Mouse (Mus musculus) cerebellum, adult 2 months (tissue): ENCODE measurements around the gene Lingo3. TPM values are rescaled to one million over a fixed set of nuclear protein-coding genes. Genes with fewer than 3 reads are reported as not detected.
A peak's percentile ranks its signal among the peaks of the same experiment; 100 is the strongest.
"Not testable (repeated sequence)": the region's sequence is repeated elsewhere in the genome, so short reads cannot be mapped to it uniquely, and the experiment has no call there.

Source experiments
- DNase-seq, 2 experiments: peaks; one replicate each; pipeline ENCODE4 v3.0.0; 2021
- H3K27ac ChIP-seq: fragments of 200-500 bp; 2 replicates; pipeline ENCODE4 v1.5.1; 2012; ENCODE audit warnings: low read length, control low read depth, inconsistent platforms; ENCODE audit not compliant: insufficient read depth
- H3K27me3 ChIP-seq: fragments of 200-500 bp; 2 replicates; pipeline ENCODE4 v1.6.1; 2012; ENCODE audit warnings: inconsistent platforms, mild to moderate bottlenecking, low read length, moderate library complexity; ENCODE audit not compliant: control insufficient read depth, insufficient read depth
- H3K4me1 ChIP-seq: fragments of 200-500 bp; 2 replicates; pipeline ENCODE4 v1.6.1; 2011; ENCODE audit warnings: low read length; ENCODE audit not compliant: control insufficient read depth, insufficient read depth
- H3K4me3 ChIP-seq: fragments of 200-500 bp; replicated peaks from 2 replicates; pipeline ENCODE3; 2011; ENCODE audit warnings: mild to moderate bottlenecking, low read depth, low read length, control low read depth; ENCODE audit not compliant: insufficient read depth
- CTCF ChIP-seq: fragments of 200-500 bp; IDR thresholded peaks from 2 replicates; pipeline ENCODE4 v1.5.1; 2011; ENCODE audit warnings: low read depth, mild to moderate bottlenecking, control low read depth, low read length, moderate library complexity, borderline replicate concordance; ENCODE audit not compliant: insufficient read depth
- POLR2A ChIP-seq: fragments of 200-500 bp; IDR thresholded peaks from 2 replicates; pipeline ENCODE4 v1.6.1; 2011; ENCODE audit warnings: low read length, control low read depth, borderline replicate concordance; ENCODE audit not compliant: insufficient read depth
- WGBS: fragments of 180-500 bp; shearing (Covaris S2); methylation state at CpG from one replicate; pipeline ENCODE4 v1.1.7; 2018; 5-methylcytosine and 5-hydroxymethylcytosine counted together
- polyA plus RNA-seq: library from polyadenylated mRNA; depleted of rRNA; stranded (reverse); fragments of >200 nt; gene quantifications from 2 replicates; pipeline ENCODE4 v1.2.3, GENCODE M21; 2012

The Lingo3 gene
- polyA plus RNA-seq, 1 experiment, result 54.4 TPM

- TF ChIP-seq POLR2A, result no peak
- no peak for TF ChIP-seq CTCF
- H3K27ac ChIP-seq, result no peak overlapping the region
- no peaks in the 10 kb centered on the region; the same call in 1 of the 2 replicates for H3K4me1 ChIP-seq
- WGBS, result 74% methylated on average over 8 of the region's 8 CpGs
- no peak for DNase-seq
- H3K27me3 ChIP-seq, result no peaks in the 10 kb centered on the region
- no peak overlapping the region for H3K4me3 ChIP-seq
Measured at GRCm38 (mm10) chr10:80823847-80824643, 19.8 kb downstream of the Lingo3 start.

GRCm38 (mm10) chr10:80823316-80823715 lies 20.5 kb downstream of the Lingo3 start:
- WGBS, result 98% methylated on average over 1 of the region's 1 CpGs
- TF ChIP-seq POLR2A (no peak), CTCF (no peak)
- H3K27ac ChIP-seq, result no peak overlapping the region
- DNase-seq, result no peak
- H3K27me3 ChIP-seq, result no peaks in the 10 kb centered on the region
- no peak overlapping the region for H3K4me3 ChIP-seq
- no peaks in the 10 kb centered on the region for H3K4me1 ChIP-seq

- no peaks in the 10 kb centered on the region for H3K27me3 ChIP-seq
- WGBS, result 87% methylated on average over 5 of the region's 5 CpGs
- no peak overlapping the region for H3K4me3 ChIP-seq
- no peaks in the 10 kb centered on the region for H3K4me1 ChIP-seq
- no peak for TF ChIP-seq POLR2A
- TF ChIP-seq CTCF, result no peak
- DNase-seq, result no peak
- no peak overlapping the region for H3K27ac ChIP-seq
Measured at GRCm38 (mm10) chr10:80822528-80822927, 21.3 kb downstream of the Lingo3 start.

DNA sequence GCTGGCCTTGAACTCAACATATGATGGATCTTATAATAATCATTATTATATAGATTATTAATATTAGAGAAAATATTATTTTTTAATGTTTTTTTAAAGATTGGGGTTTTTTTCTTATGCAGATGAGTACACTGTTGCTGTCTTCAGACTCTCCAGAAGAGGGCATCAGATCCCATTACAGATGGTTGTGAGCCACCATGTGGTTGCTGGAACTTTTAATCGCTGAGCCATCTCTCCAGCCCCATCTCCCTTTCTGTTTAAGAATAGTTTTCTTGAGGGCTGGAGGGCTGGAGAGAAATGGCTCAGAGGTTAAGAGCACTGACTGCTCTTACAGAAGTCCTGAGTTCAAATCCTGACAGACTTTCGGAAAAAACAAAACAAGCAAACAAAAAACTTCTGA lies 21.8 kb downstream of the Lingo3 start:
- no peak overlapping the region for H3K4me3 ChIP-seq
- H3K4me1 ChIP-seq, result no peaks in the 10 kb centered on the region
- no peak overlapping the region for H3K27ac ChIP-seq
- peak in 1 of 2 experiments; percentile 55 for DNase-seq
- 40% methylated on average over 2 of the region's 2 CpGs for WGBS
- TF ChIP-seq POLR2A (no peak), CTCF (peak; percentile 53; the same call in 1 of the 2 replicates)
- no peaks in the 10 kb centered on the region for H3K27me3 ChIP-seq

- Histone ChIP-seq H3K27me3 (no peaks in the 10 kb centered on the region), H3K4me1 (no peaks in the 10 kb centered on the region), H3K4me3 (no peak overlapping the region), H3K27ac (no peak overlapping the region)
- 66% methylated on average over 3 of the region's 3 CpGs for WGBS
- DNase-seq, result no peak
- TF ChIP-seq CTCF, result no peak
- no peak for TF ChIP-seq POLR2A
Measured at GRCm38 (mm10) chr10:80819406-80819805, 24.4 kb downstream of the Lingo3 start.

DNA sequence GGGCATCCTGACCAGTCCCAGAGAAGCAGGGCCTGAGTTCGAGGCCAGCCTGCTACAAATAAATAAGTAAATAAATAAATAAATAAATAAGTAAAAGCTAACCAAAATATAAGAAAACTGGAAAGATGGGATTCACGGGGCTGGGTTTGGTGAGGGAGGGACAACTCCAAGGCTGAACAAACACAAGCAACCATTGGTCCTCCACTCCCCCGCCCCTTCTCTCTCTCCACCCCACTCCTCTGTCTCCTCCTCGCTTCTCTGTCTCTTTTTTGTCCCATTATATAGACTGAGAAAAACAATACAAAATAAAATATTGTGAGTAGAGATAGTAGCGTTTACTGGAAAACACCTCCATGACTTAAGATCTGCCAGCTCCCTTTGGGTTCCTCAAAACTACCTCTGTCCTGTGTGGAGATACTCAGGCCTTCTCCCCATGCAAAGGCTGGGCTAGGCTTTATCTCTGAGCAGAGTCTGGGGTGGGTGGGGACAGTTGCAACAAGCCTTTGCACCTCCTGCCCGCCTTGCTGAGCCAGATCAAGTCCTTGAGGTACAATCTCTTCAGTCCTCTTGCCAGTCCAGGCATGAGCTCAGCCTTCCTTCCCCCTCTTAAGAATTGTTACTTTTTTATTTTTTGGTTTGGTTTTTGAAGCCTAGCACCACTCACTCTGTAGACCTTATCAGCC lies 25.1 kb downstream of the Lingo3 start:
- Histone ChIP-seq H3K27me3 (no peaks in the 10 kb centered on the region), H3K4me1 (no peaks in the 10 kb centered on the region), H3K27ac (no peak overlapping the region), H3K4me3 (no peak overlapping the region)
- 63% methylated on average over 6 of the region's 6 CpGs for WGBS
- no peak for DNase-seq
- TF ChIP-seq POLR2A, result no peak
- no peak for TF ChIP-seq CTCF

GRCm38 (mm10) chr10:80817955-80818354 lies 25.9 kb downstream of the Lingo3 start:
- H3K4me1 ChIP-seq, H3K27ac ChIP-seq, DNase-seq, H3K4me3 ChIP-seq, H3K27me3 ChIP-seq: not testable (repeated sequence)
- WGBS, result 84% methylated on average over 7 of the region's 7 CpGs

DNA sequence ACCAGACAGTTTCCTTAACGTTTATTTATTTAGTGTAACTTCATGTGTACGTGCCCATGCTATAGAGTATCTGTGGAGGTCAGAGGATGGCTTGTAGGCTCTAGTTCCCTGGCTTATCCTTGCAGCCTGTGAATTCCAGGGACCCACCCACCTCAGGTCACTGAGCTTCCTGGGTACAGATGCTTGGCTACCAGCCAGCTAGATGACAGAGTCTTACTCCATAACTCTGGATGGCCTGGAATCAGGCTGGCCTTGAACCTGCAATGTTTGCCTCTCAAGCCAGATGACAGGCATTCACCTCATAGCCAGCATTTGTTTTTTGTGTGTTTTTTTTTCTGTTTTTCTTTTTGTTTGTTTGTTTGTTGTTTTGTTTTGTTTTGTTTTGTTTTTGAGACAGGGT lies 26.7 kb downstream of the Lingo3 start:
- Histone ChIP-seq H3K27me3 (no peaks in the 10 kb centered on the region), H3K4me1 (no peaks in the 10 kb centered on the region), H3K4me3 (no peak overlapping the region), H3K27ac (no peak overlapping the region)
- TF ChIP-seq CTCF, result no peak
- TF ChIP-seq POLR2A, result no peak
- 84% methylated on average over 2 of the region's 2 CpGs for WGBS
- no peak for DNase-seq

- not testable (repeated sequence) for DNase-seq, H3K4me1 ChIP-seq, H3K27ac ChIP-seq, H3K27me3 ChIP-seq, H3K4me3 ChIP-seq
- WGBS, result 91% methylated on average over 3 of the region's 3 CpGs
Measured at GRCm38 (mm10) chr10:80816303-80816702, 27.5 kb downstream of the Lingo3 start.
